Mouse (Mus musculus) CH12.LX (cell line): Measurements from ENCODE around the gene Kcnj6. TPM values are rescaled to one million over a fixed set of nuclear protein-coding genes. Genes with fewer than 3 reads are reported as not detected.

Experiments
- DNase-seq: peaks from one replicate; pipeline ENCODE4 v3.0.0-alpha.2; 2013; ENCODE audit errors: extremely low read depth
- H3K27ac ChIP-seq: 2 replicates; pipeline ENCODE4 v1.5.1; 2012; ENCODE audit warnings: low read depth, mild to moderate bottlenecking, control low read depth, moderate library complexity; ENCODE audit not compliant: insufficient read depth
- H3K27me3 ChIP-seq: replicated peaks from 2 replicates; pipeline ENCODE3; 2012; ENCODE audit warnings: inconsistent platforms
- H3K36me3 ChIP-seq, 2 experiments: replicated peaks in 1 of 2; 2 replicates each; pipeline versions ENCODE3 to v1.6.1; 2012; ENCODE audit warnings: inconsistent platforms in 1 of 2, low read length in 1 of 2, mild to moderate bottlenecking in 1 of 2, mixed read lengths in 1 of 2, moderate library complexity in 1 of 2; ENCODE audit not compliant: control insufficient read depth in 1 of 2, insufficient read depth in 1 of 2
- H3K4me1 ChIP-seq, 2 experiments: 2 replicates each; pipeline ENCODE4 v1.6.1; 2012; ENCODE audit warnings: inconsistent platforms in 1 of 2, moderate library complexity in 1 of 2; ENCODE audit not compliant: insufficient read depth in 2 of 2, control insufficient read depth in 1 of 2
- H3K4me2 ChIP-seq: 2 replicates; pipeline ENCODE4 v1.6.1; 2012; ENCODE audit warnings: low read depth, mild to moderate bottlenecking, control low read depth; ENCODE audit not compliant: poor library complexity, insufficient read depth, severe bottlenecking
- H3K4me3 ChIP-seq, 3 experiments: fragments of 150-350 bp in 1 of 3; sonication (generic) in 1 of 3; replicated peaks in 1 of 3; 2 replicates each; pipeline versions ENCODE3 to v1.5.1; 2011 to 2012; ENCODE audit warnings: low read depth in 2 of 3, low read length in 2 of 3, mild to moderate bottlenecking in 2 of 3, moderate library complexity in 2 of 3, control low read depth in 1 of 3, improper control_type of control experiment in 1 of 3, inconsistent platforms in 1 of 3, mixed read lengths in 1 of 3; ENCODE audit not compliant: poor library complexity in 1 of 3
- H3K79me2 ChIP-seq: replicated peaks from 2 replicates; pipeline ENCODE4 v1.6.1; 2012; ENCODE audit warnings: mild to moderate bottlenecking, moderate library complexity; ENCODE audit not compliant: control insufficient read depth, poor library complexity, insufficient read depth, severe bottlenecking; ENCODE audit errors: extremely low read depth
- H3K9ac ChIP-seq: 2 replicates; pipeline ENCODE4 v1.6.1; 2012; ENCODE audit warnings: low read depth, mild to moderate bottlenecking, control low read depth, moderate library complexity; ENCODE audit not compliant: insufficient read depth
- H3K9me3 ChIP-seq: replicated peaks from 2 replicates; pipeline ENCODE3; 2012; ENCODE audit warnings: low read length, inconsistent platforms, mixed read lengths
- CHD1 ChIP-seq: IDR thresholded peaks from 2 replicates; pipeline ENCODE4 v1.6.1; 2012; ENCODE audit warnings: low read depth, low read length, improper control_type of control experiment, inconsistent platforms
- CTCF ChIP-seq, 2 experiments: IDR thresholded peaks in 1 of 2; conservative IDR thresholded peaks in 1 of 2; 2 replicates each; pipeline ENCODE4 v1.5.1; 2011 to 2012; ENCODE audit warnings: low read depth in 2 of 2, low read length in 2 of 2, improper control_type of control experiment in 1 of 2, inconsistent platforms in 1 of 2, mild to moderate bottlenecking in 1 of 2, moderate library complexity in 1 of 2
- E2F4 ChIP-seq: IDR thresholded peaks from 2 replicates; pipeline ENCODE4 v1.6.1; 2011; ENCODE audit warnings: low read depth, low read length, improper control_type of control experiment; ENCODE audit not compliant: insufficient replicate concordance
- ELF1 ChIP-seq: IDR thresholded peaks from 2 replicates; pipeline ENCODE4 v1.6.1; 2014; ENCODE audit warnings: low read depth, mild to moderate bottlenecking, inconsistent platforms, low read length, improper control_type of control experiment
- ETS1 ChIP-seq: conservative IDR thresholded peaks from 2 replicates; pipeline ENCODE4 v1.6.1; 2012; ENCODE audit warnings: low read depth, mild to moderate bottlenecking, inconsistent platforms, low read length, improper control_type of control experiment, moderate library complexity
- HCFC1 ChIP-seq: IDR thresholded peaks from 2 replicates; pipeline ENCODE4 v1.6.1; 2012; ENCODE audit warnings: low read depth, mild to moderate bottlenecking, inconsistent platforms, low read length, improper control_type of control experiment
- JUN ChIP-seq: IDR thresholded peaks from 2 replicates; pipeline ENCODE4 v1.6.1; 2011; ENCODE audit warnings: low read depth, mild to moderate bottlenecking, low read length, improper control_type of control experiment, moderate library complexity; ENCODE audit not compliant: insufficient read depth
- JUND ChIP-seq: conservative IDR thresholded peaks from 2 replicates; pipeline ENCODE4 v1.6.1; 2011; ENCODE audit warnings: low read depth, low read length, improper control_type of control experiment
- MAFK ChIP-seq: IDR thresholded peaks from 2 replicates; pipeline ENCODE4 v1.6.1; 2011; ENCODE audit warnings: low read length, improper control_type of control experiment; ENCODE audit not compliant: insufficient replicate concordance
- MAX ChIP-seq: IDR thresholded peaks from 2 replicates; pipeline ENCODE4 v1.6.1; 2011; ENCODE audit warnings: low read length, improper control_type of control experiment
- MYC ChIP-seq: IDR thresholded peaks from 2 replicates; pipeline ENCODE4 v1.6.1; 2011; ENCODE audit warnings: low read depth, mild to moderate bottlenecking, improper control_type of control experiment, low read length
- NRF1 ChIP-seq: IDR thresholded peaks from 2 replicates; pipeline ENCODE4 v1.6.1; 2014; ENCODE audit warnings: low read depth, mild to moderate bottlenecking, inconsistent platforms, low read length, improper control_type of control experiment, moderate library complexity
- PAX5 ChIP-seq: IDR thresholded peaks from 2 replicates; pipeline ENCODE4 v1.6.1; 2012; ENCODE audit warnings: low read length, inconsistent platforms, mixed read lengths
- POLR2A ChIP-seq: IDR thresholded peaks from 2 replicates; pipeline ENCODE4 v1.6.1; 2011; ENCODE audit warnings: low read depth, mild to moderate bottlenecking, improper control_type of control experiment, low read length
- POLR2AphosphoS2 ChIP-seq: IDR thresholded peaks from 2 replicates; pipeline ENCODE4 v1.6.1; 2011; ENCODE audit warnings: low read depth, low read length, improper control_type of control experiment
- SMC3 ChIP-seq: IDR thresholded peaks from 2 replicates; pipeline ENCODE4 v1.6.1; 2011; ENCODE audit warnings: low read depth, low read length, improper control_type of control experiment
- TBP ChIP-seq: conservative IDR thresholded peaks from 2 replicates; pipeline ENCODE4 v1.6.1; 2011; ENCODE audit warnings: low read depth, low read length, improper control_type of control experiment
- UBTF ChIP-seq: IDR thresholded peaks from 2 replicates; pipeline ENCODE4 v1.6.1; 2012; ENCODE audit warnings: low read depth, mild to moderate bottlenecking, inconsistent platforms, low read length, improper control_type of control experiment, moderate library complexity
- USF1 ChIP-seq: IDR thresholded peaks from 2 replicates; pipeline ENCODE4 v1.6.1; 2014; ENCODE audit warnings: low read depth, mild to moderate bottlenecking, inconsistent platforms, low read length, improper control_type of control experiment
- USF2 ChIP-seq: conservative IDR thresholded peaks from 2 replicates; pipeline ENCODE4 v1.6.1; 2011; ENCODE audit warnings: low read depth, low read length, improper control_type of control experiment
- dilution Hi-C: fragments of 300-500 bp; cut with MboI; formaldehyde crosslinking; loops from 2 replicates; pipeline ENCODE4 v1.14.3; 2020; ENCODE audit warnings: low sequenced_read_pairs; ENCODE audit not compliant: extremely low pct_unique_long_range_greater_than_20kb, extremely low pct_ligation_motif_present
- in situ Hi-C: fragments of 300-500 bp; cut with MboI; formaldehyde crosslinking; loops from 3 replicates; pipeline ENCODE4 v1.14.3; 2019; ENCODE audit warnings: low sequenced_read_pairs, low pct_ligation_motif_present, low pct_unique_long_range_greater_than_20kb, mixed read lengths
- polyA plus RNA-seq: library from polyadenylated mRNA; unstranded; fragments of >175 nt; gene quantifications from 2 replicates; pipeline ENCODE4 v1.2.1, GENCODE M21; 2012; ENCODE audit warnings: low read depth; ENCODE audit not compliant: insufficient read length
- total RNA-seq, 2 experiments: library from RNA; depleted of rRNA; stranded (reverse); fragments of 300-350 nt in 1 of 2; fragments of >200 nt in 1 of 2; gene quantifications; 2 replicates each; pipeline ENCODE4 v1.2.3; 2012 to 2014

Gene Kcnj6
- total and polyA plus RNA-seq, 3 experiments, result not detected

DNA sequence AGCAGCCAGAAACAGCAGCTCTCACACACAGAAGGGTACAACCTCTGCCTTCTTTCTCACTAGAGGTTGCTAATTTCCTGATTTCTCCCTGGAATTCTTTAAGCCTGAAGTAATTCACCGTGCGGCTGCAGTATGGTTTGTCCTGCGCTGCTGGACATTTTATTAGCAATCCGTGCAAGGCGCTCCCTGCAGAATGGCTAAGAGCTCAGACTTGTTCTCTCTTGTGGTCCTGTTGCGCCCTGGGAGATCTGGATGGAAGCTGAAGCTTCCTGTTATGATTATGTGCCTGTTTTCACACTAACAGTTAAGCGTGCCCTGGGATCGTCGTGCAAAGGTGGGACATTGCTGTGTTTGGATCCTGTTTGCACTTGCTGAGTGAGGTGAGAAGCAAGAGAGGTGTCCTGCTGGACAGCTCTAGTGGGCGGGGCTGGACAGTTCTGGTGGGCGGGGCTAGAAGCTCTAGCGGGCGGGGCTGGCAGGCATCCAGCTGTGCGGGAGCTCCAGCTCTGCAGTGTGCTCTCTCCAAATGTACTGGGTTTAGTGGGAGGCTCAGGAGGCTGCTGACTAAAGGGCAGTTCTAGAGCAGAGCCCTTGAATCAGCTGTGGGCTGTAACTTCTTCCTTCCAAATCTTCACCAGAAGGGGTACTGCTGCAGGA is 131.1 kb downstream of the Kcnj6 start:
- H3K9ac ChIP-seq, result no peak overlapping the region
- dilution Hi-C loops (no loop called here), in situ Hi-C loops (no loop called here)
- H3K79me2 ChIP-seq, result no peaks in the 10 kb centered on the region
- H3K27me3 ChIP-seq, result peaks cover 42% of the 10 kb centered on the region
- H3K4me2 ChIP-seq, result no peak overlapping the region
- no peaks in the 10 kb centered on the region for H3K36me3 ChIP-seq
- no peak for DNase-seq
- TF ChIP-seq MYC (no peak), HCFC1 (no peak), NRF1 (no peak), E2F4 (no peak), PAX5 (no peak), MAFK (no peak), ELF1 (no peak), POLR2A (no peak), SMC3 (no peak), JUND (no peak), MAX (no peak), POLR2AphosphoS2 (no peak), JUN (no peak), CHD1 (no peak), USF1 (no peak), TBP (no peak)
- no peak overlapping the region for H3K4me3 ChIP-seq
- no peak overlapping the region for H3K27ac ChIP-seq
- H3K9me3 ChIP-seq, result peaks cover 18% of the 10 kb centered on the region
- H3K4me1 ChIP-seq, result peaks cover 7 to 8% of the 10 kb centered on the region in 2 experiments

DNA sequence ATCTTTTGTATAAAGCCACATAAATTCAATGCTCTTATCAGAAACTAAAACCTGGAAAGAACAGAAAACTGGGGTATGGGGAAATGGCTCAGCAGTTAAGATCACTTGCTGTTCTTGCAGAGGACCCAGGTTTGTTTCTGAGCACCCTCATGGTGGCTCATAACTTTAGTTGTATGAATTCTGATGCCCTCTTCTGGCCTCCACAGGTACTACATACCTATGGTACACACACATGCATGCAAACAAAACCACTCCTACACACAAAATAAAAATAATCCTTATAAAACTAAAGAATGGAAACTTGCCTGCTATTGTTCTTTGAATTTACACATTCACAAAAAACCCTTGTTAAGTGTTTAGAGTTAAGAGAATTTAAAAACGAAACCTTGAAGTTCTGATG is 131.7 kb downstream of the Kcnj6 start:
- dilution Hi-C loops, result no loop called here

More for the DNA sequence above, 131.7 kb downstream of the Kcnj6 start:
- H3K36me3 ChIP-seq, result no peaks in the 10 kb centered on the region
- H3K4me2 ChIP-seq, result no peak overlapping the region
- in situ Hi-C loops, result no loop called here
- H3K4me3 ChIP-seq, result no peak overlapping the region
- H3K9me3 ChIP-seq, result peaks cover 18% of the 10 kb centered on the region
- DNase-seq, result no peak
- H3K27ac ChIP-seq, result no peak overlapping the region
- H3K79me2 ChIP-seq, result no peaks in the 10 kb centered on the region
- peaks cover 37% of the 10 kb centered on the region for H3K27me3 ChIP-seq
- TF ChIP-seq POLR2A (no peak), ETS1 (no peak), CTCF (conservative IDR thresholded peaks at IDR 0.05 in 1 of 2, IDR thresholded peaks at IDR 0.05 in 1 of 2; ENCODE audit: low read depth in 2 of 2, low read length in 2 of 2) (peak in 1 of 2 experiments; percentile 27; a peak in 2 of 4 replicates), NRF1 (no peak), USF2 (no peak), SMC3 (0 out of 2 replicates have a peak, but pooled peaks have one; percentile 5), UBTF (no peak)
- TF ChIP-seq, all 38 proteins: peak for 2
- Histone ChIP-seq H3K9ac (no peak overlapping the region), H3K4me1 (peaks cover 7 to 8% of the 10 kb centered on the region in 2 experiments)
